Mouse (Mus musculus): ENCODE results near the gene Duxbl2.
"Not testable (repeated sequence)": the region's sequence is repeated elsewhere in the genome, so short reads cannot be mapped to it uniquely, and the experiment has no call there.

DNA sequence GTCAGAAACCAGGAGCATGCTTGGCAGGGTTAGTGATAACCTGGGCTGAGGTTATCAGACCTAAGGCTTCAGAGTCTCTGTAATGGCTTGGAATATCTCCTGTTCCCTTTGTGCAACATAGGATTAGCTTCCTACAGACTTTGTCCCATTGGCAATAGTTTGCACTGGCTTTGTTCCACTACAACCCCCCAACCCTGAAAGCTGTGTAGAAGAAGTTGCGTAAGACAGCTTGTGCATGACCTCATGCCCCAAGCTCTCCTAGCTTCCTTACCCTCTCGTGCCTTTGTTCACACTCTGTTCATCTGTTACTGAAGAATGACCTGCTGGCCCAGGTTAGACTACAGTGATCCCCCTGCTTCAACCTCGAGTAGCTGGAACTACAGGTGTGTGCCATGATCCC is 20.5 kb upstream of the Duxbl2 start:
- not testable (repeated sequence) for TF ChIP-seq CTCF (IDR thresholded peaks at IDR 0.05; ENCODE audit: control insufficient read depth, insufficient read depth, insufficient replicate concordance, low read depth, low read length); POLR2A (IDR thresholded peaks at IDR 0.05; ENCODE audit: control insufficient read depth, low read depth, low read length)

All from testis, adult 2 months (tissue).